Mouse (Mus musculus) urinary bladder, adult 18-20 months (tissue): ENCODE results near the gene Sec24b.

Experiments
- DNase-seq, 2 experiments: peaks; one replicate each; pipeline ENCODE4 v3.0.0; 2022; ENCODE audit warnings: low spot score in 2 of 2, mixed read lengths in 2 of 2

The Sec24b gene

GRCm38 (mm10) chr3:130055416-130056385 lies 5.7 kb downstream of the Sec24b start:
- no peak for DNase-seq

GRCm38 (mm10) chr3:130054587-130054986 lies 6.8 kb downstream of the Sec24b start:
- peak in 1 of 2 experiments; percentile 49 for DNase-seq

GRCm38 (mm10) chr3:130053340-130054066 lies 7.8 kb downstream of the Sec24b start:
- DNase-seq = no peak

- DNase-seq = no peak
These were observed 8.6 kb downstream of the Sec24b start for GRCm38 (mm10) chr3:130052541-130053298.

- no peak for DNase-seq
These were observed 9.2 kb downstream of the Sec24b start for GRCm38 (mm10) chr3:130052116-130052515.

GRCm38 (mm10) chr3:130040711-130041110 lies 20.6 kb downstream of the Sec24b start:
- no peak for DNase-seq

GRCm38 (mm10) chr3:130040017-130040416 lies 21.3 kb downstream of the Sec24b start:
- DNase-seq = no peak

- DNase-seq = no peak
These were observed 32.6 kb downstream of the Sec24b start for GRCm38 (mm10) chr3:130028741-130029140.

- no peak for DNase-seq
These were observed 35.2 kb downstream of the Sec24b start for GRCm38 (mm10) chr3:130026181-130026580.

- DNase-seq = no peak
These were observed 35.8 kb downstream of the Sec24b start for GRCm38 (mm10) chr3:130025556-130025955.

GRCm38 (mm10) chr3:130012943-130013342 lies 48.4 kb downstream of the Sec24b start:
- DNase-seq = no peak

GRCm38 (mm10) chr3:130011236-130011635 lies 50.1 kb downstream of the Sec24b start:
- DNase-seq = no peak

GRCm38 (mm10) chr3:130006141-130006540 lies 55.2 kb downstream of the Sec24b start:
- no peak for DNase-seq

- DNase-seq = no peak
These were observed 60.4 kb downstream of the Sec24b start for GRCm38 (mm10) chr3:130000926-130001325.

GRCm38 (mm10) chr3:129998526-129998925 lies 62.8 kb downstream of the Sec24b start:
- DNase-seq = no peak

- no peak for DNase-seq
These were observed 63.4 kb downstream of the Sec24b start for GRCm38 (mm10) chr3:129998001-129998400.

GRCm38 (mm10) chr3:129997324-129997723 lies 64.0 kb downstream of the Sec24b start:
- no peak for DNase-seq

GRCm38 (mm10) chr3:129987297-129987696 lies 74.1 kb downstream of the Sec24b start:
- no peak for DNase-seq

- DNase-seq = no peak
These were observed 76.0 kb downstream of the Sec24b start for GRCm38 (mm10) chr3:129985335-129985734.

- DNase-seq = no peak
These were observed 76.6 kb downstream of the Sec24b start for GRCm38 (mm10) chr3:129984797-129985196.

GRCm38 (mm10) chr3:129982271-129982670 lies 79.1 kb downstream of the Sec24b start:
- DNase-seq = no peak

GRCm38 (mm10) chr3:129981756-129982155 lies 79.6 kb downstream of the Sec24b start:
- DNase-seq = no peak
